Mouse (Mus musculus): ENCODE measurements around the gene Ltc4s. TPM values are rescaled to one million over a fixed set of nuclear protein-coding genes. Genes with fewer than 3 reads are reported as not detected.
A peak's percentile ranks its signal among the peaks of the same experiment; 100 is the strongest.

Ltc4s gene
- polyA plus RNA-seq, 1 experiment from 2014 or later, result 4.0 TPM

- H3K9me3 ChIP-seq (replicated peaks), result no peaks in the 10 kb centered on the region
- peaks cover 15% of the 10 kb centered on the region for H3K4me1 ChIP-seq
- H3K27me3 ChIP-seq, result no peaks in the 10 kb centered on the region
- no peak overlapping the region for H3K4me2 ChIP-seq (replicated peaks)
- no peak overlapping the region for H3K4me3 ChIP-seq (replicated peaks)
- H3K9ac ChIP-seq, result no peak overlapping the region
- no peaks in the 10 kb centered on the region for H3K36me3 ChIP-seq
- WGBS, result 77% methylated on average over 7 of the region's 7 CpGs
- no peak overlapping the region for H3K27ac ChIP-seq (replicated peaks)
- ATAC-seq (ENCODE audit: insufficient number of reproducible peaks, low FRiP score, low TSS enrichment, low read depth), result no peak
Observed at GRCm38 (mm10) chr11:50248473-50249171, 10.2 kb upstream of the Ltc4s start.

DNA sequence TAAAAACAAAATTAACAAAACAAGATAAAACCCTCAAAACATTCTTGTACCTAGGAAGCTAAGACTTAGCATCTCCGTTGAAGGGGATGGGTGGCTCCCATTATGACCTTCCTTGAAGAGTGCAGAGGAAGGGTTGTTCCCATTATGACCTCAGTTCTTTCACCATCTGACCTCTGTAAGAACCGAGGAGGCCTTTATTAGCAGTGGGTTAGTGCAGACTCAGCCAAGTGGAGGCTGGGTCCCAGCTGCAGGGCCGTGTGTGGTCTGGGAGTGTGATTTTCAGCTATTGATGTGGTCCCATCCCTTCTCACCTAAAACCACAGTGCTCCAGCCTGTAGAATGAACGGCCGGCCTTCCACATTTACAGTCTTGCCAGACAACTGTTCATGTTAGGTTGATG lies 6.9 kb upstream of the Ltc4s start:
- H3K9me3 ChIP-seq (replicated peaks), result no peaks in the 10 kb centered on the region
- H3K4me3 ChIP-seq (replicated peaks), result no peak overlapping the region
- no peaks in the 10 kb centered on the region for H3K36me3 ChIP-seq
- no peak overlapping the region for H3K9ac ChIP-seq
- no peaks in the 10 kb centered on the region for H3K27me3 ChIP-seq
- ATAC-seq (ENCODE audit: insufficient number of reproducible peaks, low FRiP score, low TSS enrichment, low read depth), result no peak
- H3K4me2 ChIP-seq (replicated peaks), result no peak overlapping the region
- WGBS, result 69% methylated on average over 5 of the region's 5 CpGs
- no peak overlapping the region for H3K27ac ChIP-seq (replicated peaks)
- no peaks in the 10 kb centered on the region for H3K4me1 ChIP-seq

DNA sequence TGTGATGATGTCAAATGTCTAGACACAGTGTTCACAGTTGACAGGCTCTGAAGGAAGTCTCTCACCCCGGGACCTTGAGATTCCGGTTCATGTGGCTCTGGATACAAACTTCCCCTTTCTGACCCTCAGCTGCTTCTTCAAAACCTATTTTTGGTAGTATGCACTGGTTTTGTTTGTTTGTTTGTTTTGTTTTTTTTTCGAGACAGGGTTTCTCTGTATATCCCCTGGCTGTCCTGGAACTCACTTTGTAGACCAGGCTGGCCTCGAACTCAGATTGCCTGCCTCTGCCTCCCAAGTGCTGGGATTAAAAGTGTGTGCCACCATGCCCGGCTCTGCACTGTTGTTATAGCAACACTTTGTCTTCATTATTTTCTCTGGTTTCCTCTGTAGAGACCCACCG lies 5.5 kb upstream of the Ltc4s start:
- no peaks in the 10 kb centered on the region for H3K9me3 ChIP-seq (replicated peaks)
- H3K9ac ChIP-seq, result no peak overlapping the region
- no peak overlapping the region for H3K4me2 ChIP-seq (replicated peaks)
- H3K4me3 ChIP-seq (replicated peaks), result no peak overlapping the region
- no peaks in the 10 kb centered on the region for H3K4me1 ChIP-seq
- H3K36me3 ChIP-seq, result no peaks in the 10 kb centered on the region
- ATAC-seq (ENCODE audit: insufficient number of reproducible peaks, low FRiP score, low TSS enrichment, low read depth), result no peak
- 77% methylated on average over 6 of the region's 6 CpGs for WGBS
- peaks cover 7% of the 10 kb centered on the region; the same call in 1 of the 2 replicates for H3K27me3 ChIP-seq
- no peak overlapping the region for H3K27ac ChIP-seq (replicated peaks)

DNA sequence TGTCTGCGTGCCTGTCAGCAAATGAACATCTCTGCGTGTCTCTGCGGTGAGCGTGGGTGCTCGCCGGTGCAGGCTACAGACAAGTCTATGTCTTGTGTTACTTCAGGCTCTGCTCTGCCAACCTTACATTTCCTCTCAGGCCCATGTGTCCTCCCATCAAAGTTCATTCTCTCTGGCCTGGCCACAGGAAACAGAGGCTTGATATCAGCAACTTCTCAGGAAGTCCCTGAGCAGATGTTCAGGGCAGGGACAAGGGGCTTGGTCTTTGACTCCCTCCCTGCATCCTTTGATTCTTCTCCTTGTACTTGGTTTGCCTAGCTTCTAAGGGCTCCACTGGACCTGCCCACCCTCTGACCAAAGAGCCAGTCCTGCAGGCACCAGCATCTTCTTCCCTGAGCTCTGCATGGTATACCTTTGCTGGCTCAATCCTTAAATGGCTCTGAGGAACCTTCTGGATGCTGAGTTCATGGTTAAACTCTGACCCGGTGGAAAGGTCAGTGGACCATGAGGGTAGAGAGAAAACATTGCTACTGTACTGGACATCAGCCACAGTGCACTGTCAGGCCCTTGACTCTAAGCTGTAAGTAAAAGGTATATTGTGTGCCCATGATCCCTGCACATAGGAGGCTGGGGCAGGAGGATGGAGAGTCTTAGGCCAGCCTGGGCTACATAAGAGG lies 2.0 kb upstream of the Ltc4s start:
- Histone ChIP-seq H3K9me3 (replicated peaks) (no peaks in the 10 kb centered on the region), H3K27me3 (peaks cover 29% of the 10 kb centered on the region), H3K4me1 (peaks cover 18% of the 10 kb centered on the region), H3K4me2 (replicated peaks) (no peak overlapping the region), H3K36me3 (0 out of 2 replicates have a peak, but pooled peaks cover under 1% of the 10 kb centered on the region), H3K9ac (no peak overlapping the region), H3K27ac (replicated peaks) (no peak overlapping the region), H3K4me3 (replicated peaks) (no peak overlapping the region)
- ATAC-seq (ENCODE audit: insufficient number of reproducible peaks, low FRiP score, low TSS enrichment, low read depth), result no peak
- WGBS, result 91% methylated on average over 7 of the region's 7 CpGs

DNA sequence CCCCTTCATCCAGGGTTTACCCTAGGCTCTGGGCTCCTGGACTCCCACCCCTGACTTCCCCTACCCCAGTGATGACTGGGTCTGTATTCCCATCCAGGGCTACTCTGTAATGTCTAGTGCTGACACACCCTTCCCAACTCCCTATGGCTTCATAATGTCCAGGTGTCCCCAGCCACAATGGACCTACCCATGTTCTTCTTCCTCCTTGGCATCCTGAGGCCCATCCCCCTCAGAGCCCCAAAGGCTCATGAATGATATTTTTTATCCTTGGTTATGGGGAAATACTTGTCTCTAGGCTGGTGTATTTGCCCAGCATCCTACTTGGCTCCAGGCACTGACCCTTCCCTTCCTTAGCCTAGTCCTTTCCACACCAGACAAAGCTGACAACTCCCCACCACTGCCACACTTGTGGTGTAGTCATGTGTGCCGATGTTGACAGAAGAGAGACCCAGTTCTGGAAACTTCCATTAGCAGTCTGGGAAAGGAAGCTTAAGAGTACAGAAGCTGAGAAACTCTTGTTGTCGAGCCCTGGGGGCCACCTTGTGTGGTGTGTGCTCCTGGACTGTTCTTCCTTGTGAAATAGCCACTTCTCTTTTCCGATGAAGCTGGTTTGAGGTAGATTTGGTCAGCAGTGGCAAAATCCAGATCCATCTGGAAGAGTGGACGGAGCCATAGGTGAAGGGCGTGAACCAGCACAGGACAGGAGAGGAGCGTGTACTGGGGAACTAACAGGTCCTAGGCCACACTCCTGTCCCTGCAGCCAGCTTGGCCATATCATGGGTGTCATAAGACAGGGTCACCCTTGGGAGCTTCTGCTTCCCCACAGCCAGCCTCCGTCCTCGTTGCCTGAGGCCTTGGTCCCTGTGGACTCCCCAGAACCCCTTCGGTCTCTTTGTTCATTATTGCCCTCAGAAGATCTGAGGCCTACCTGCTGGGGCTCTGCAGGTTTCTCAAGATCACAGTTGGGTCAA lies 690 bp upstream of the Ltc4s start:
- ATAC-seq (ENCODE audit: insufficient number of reproducible peaks, low FRiP score, low TSS enrichment, low read depth), result no peak
- H3K4me1 ChIP-seq, result peaks cover 18% of the 10 kb centered on the region
- 94% methylated on average over 9 of the region's 9 CpGs for WGBS
- H3K4me3 ChIP-seq (replicated peaks), result no peak overlapping the region
- H3K9ac ChIP-seq, result no peak overlapping the region
- H3K9me3 ChIP-seq (replicated peaks), result no peaks in the 10 kb centered on the region
- no peak overlapping the region for H3K4me2 ChIP-seq (replicated peaks)
- H3K36me3 ChIP-seq, result peaks cover 14% of the 10 kb centered on the region
- H3K27me3 ChIP-seq, result peaks cover 29% of the 10 kb centered on the region
- H3K27ac ChIP-seq (replicated peaks), result no peak overlapping the region

DNA sequence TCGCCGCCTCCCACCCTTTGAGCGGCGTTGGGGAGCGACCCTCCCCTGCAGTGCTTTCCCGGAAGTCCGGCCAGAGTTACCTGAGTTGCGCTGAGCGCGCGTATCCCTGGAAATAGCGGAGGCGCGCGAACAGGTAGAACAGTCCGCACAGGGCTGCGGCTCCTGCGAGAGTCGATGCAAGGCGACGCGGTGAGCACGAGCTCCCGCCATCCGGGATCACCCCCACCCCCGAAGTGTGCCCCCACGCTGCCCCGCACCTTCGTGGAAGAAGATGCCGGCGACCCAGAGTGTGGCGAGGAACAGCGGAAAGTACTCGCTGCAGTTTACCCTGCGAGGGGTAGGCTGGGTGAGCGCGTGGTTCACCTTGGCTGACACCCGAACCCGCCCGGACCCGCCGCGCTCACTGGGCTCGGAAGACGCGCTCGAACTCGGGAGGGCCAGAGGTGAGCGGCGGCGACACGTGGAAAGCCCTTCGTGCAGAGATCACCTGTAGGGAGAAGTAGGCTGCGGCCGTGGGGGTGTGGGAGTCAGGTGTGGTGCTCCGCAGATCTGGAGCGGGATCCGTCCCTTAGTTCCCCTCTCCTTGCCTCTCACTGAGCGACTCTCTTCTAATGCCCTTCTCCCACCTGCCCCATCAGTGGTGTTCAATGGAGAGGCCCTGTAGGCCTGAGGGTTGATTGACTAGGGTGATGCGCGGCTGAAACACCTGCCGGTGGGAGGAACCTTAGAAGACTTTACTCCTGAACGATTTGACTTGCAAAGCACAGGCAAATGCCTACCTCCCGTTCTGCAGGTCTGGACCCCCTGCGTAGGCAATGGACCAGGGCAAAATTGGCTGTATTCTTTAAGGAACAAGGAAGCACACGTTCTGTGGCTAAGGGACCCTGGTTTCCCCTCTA lies 1.2 kb downstream of the Ltc4s start:
- Histone ChIP-seq H3K9ac (peak overlapping the region; percentile 23; the same call in 1 of the 2 replicates), H3K4me1 (peaks cover 18% of the 10 kb centered on the region), H3K36me3 (peaks cover 32% of the 10 kb centered on the region), H3K4me3 (replicated peaks) (peak overlapping the region; percentile 67), H3K9me3 (replicated peaks) (no peaks in the 10 kb centered on the region), H3K4me2 (replicated peaks) (peak overlapping the region; percentile 98), H3K27ac (replicated peaks) (no peak overlapping the region), H3K27me3 (peaks cover 29% of the 10 kb centered on the region)
- ATAC-seq (ENCODE audit: insufficient number of reproducible peaks, low FRiP score, low TSS enrichment, low read depth), result peak; percentile 35; the same call in 1 of the 2 replicates
- 1% methylated on average over 65 of the region's 66 CpGs for WGBS

- H3K27me3 ChIP-seq, result peaks cover 29% of the 10 kb centered on the region
- H3K4me1 ChIP-seq, result peaks cover 18% of the 10 kb centered on the region
- no peak overlapping the region for H3K27ac ChIP-seq (replicated peaks)
- peak; percentile 91 for ATAC-seq (ENCODE audit: insufficient number of reproducible peaks, low FRiP score, low TSS enrichment, low read depth)
- no peaks in the 10 kb centered on the region for H3K9me3 ChIP-seq (replicated peaks)
- peak overlapping the region; percentile 29 for H3K9ac ChIP-seq
- 1% methylated on average over 22 of the region's 27 CpGs for WGBS
- H3K4me3 ChIP-seq (replicated peaks), result peak overlapping the region; percentile 67
- peaks cover 39% of the 10 kb centered on the region for H3K36me3 ChIP-seq
- peak overlapping the region; percentile 98 for H3K4me2 ChIP-seq (replicated peaks)
Observed at GRCm38 (mm10) chr11:50236540-50236936, 1.9 kb downstream of the Ltc4s start.

DNA sequence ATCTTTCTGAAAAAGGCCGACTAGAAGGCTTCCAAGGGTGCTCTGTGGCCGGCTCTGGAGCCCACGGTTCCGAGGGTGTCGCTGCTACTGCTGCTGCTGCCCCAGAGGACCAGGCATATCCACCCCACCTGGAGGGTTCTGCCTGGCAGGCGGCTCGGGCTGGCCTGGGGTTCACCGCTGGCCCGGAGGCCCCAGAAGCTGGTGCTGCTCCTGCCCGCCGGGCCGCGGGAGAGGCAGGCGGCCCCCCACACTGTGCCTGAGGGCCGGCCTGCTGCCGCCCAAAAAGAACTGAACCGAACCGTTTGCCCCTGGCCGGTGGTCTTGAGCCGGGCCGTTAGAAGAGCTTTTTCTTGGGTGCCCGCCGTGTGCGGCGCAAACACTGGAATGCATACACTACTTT lies 3.8 kb downstream of the Ltc4s start:
- Histone ChIP-seq H3K4me1 (peaks cover 28% of the 10 kb centered on the region), H3K36me3 (peaks cover 43% of the 10 kb centered on the region), H3K9ac (no peak overlapping the region), H3K9me3 (replicated peaks) (no peaks in the 10 kb centered on the region), H3K27me3 (peaks cover 29% of the 10 kb centered on the region), H3K27ac (replicated peaks) (no peak overlapping the region), H3K4me2 (replicated peaks) (no peak overlapping the region), H3K4me3 (replicated peaks) (no peak overlapping the region)
- ATAC-seq (ENCODE audit: insufficient number of reproducible peaks, low FRiP score, low TSS enrichment, low read depth), result no peak
- 94% methylated on average over 25 of the region's 25 CpGs for WGBS

DNA sequence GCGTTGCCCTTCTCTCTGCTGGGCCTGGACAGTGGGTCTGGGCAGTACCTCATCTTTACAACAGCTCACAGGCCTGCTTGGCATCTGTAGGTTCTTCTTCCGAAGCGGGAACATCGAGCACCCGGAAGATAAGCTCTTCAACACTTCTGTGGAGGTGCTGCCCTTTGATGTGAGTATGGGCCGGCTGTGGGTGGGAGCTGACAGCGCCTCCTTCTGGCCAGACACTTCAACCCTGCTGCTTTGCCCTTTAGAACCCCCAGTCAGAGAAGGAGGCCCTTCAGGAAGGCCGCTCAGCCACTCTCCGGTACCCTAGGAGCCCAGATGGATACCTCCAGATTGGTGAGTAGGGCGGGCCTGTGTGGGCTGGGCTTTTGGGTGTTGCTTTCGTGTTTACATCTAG lies 4.4 kb downstream of the Ltc4s start:
- Histone ChIP-seq H3K9me3 (replicated peaks) (no peaks in the 10 kb centered on the region), H3K27ac (replicated peaks) (no peak overlapping the region), H3K27me3 (peaks cover 22% of the 10 kb centered on the region), H3K36me3 (peaks cover 43% of the 10 kb centered on the region), H3K4me1 (peaks cover 32% of the 10 kb centered on the region), H3K9ac (no peak overlapping the region), H3K4me2 (replicated peaks) (no peak overlapping the region), H3K4me3 (replicated peaks) (no peak overlapping the region)
- no peak for ATAC-seq (ENCODE audit: insufficient number of reproducible peaks, low FRiP score, low TSS enrichment, low read depth)
- WGBS, result 84% methylated on average over 11 of the region's 11 CpGs

GRCm38 (mm10) chr11:50233022-50233421 lies 5.4 kb downstream of the Ltc4s start:
- Histone ChIP-seq H3K36me3 (peaks cover 43% of the 10 kb centered on the region), H3K4me2 (replicated peaks) (no peak overlapping the region), H3K9ac (no peak overlapping the region), H3K27ac (replicated peaks) (no peak overlapping the region), H3K4me3 (replicated peaks) (no peak overlapping the region), H3K27me3 (peaks cover 13% of the 10 kb centered on the region), H3K4me1 (peaks cover 39% of the 10 kb centered on the region), H3K9me3 (replicated peaks) (no peaks in the 10 kb centered on the region)
- WGBS, result 93% methylated on average over 13 of the region's 13 CpGs
- no peak for ATAC-seq (ENCODE audit: insufficient number of reproducible peaks, low FRiP score, low TSS enrichment, low read depth)

All from embryonic facial prominence, embryonic 15.5 days (tissue).